Mouse (Mus musculus) left cerebral cortex, adult 2 months (tissue): ENCODE measurements around the gene Mapkapk2. TPM values are rescaled to one million over a fixed set of nuclear protein-coding genes. Genes with fewer than 3 reads are reported as not detected.

Source experiments
- DNase-seq, 2 experiments: peaks; one replicate each; pipeline ENCODE4 v3.0.0; 2021 to 2022; ENCODE audit warnings: low spot score in 2 of 2, mixed read lengths in 1 of 2; ENCODE audit errors: extremely low spot score in 1 of 2
- H3K27ac ChIP-seq: fragments of 200-600 bp; 2 replicates; pipeline ENCODE4 v1.8.1; 2022
- H3K4me3 ChIP-seq: fragments of 200-600 bp; 2 replicates; pipeline ENCODE4 v1.8.1; 2022
- CTCF ChIP-seq: fragments of 200-600 bp; IDR thresholded peaks from 2 replicates; pipeline ENCODE4 v1.8.1; 2022; ENCODE audit warnings: antibody characterized with exemption, mild to moderate bottlenecking, moderate library complexity
- intact Hi-C: fragments of 180-260 bp; cut with DNase I; formaldehyde crosslinking; loops from one replicate; pipeline ENCODE4 v1.15.1; 2025
- total RNA-seq, 2 experiments: library from RNA; stranded (reverse); gene quantifications; 2 replicates each; pipeline ENCODE4 v1.2.3; 2021

Mapkapk2 gene
- total RNA-seq, 2 experiments from 2014 or later: 31.0 to 32.8 TPM

DNA sequence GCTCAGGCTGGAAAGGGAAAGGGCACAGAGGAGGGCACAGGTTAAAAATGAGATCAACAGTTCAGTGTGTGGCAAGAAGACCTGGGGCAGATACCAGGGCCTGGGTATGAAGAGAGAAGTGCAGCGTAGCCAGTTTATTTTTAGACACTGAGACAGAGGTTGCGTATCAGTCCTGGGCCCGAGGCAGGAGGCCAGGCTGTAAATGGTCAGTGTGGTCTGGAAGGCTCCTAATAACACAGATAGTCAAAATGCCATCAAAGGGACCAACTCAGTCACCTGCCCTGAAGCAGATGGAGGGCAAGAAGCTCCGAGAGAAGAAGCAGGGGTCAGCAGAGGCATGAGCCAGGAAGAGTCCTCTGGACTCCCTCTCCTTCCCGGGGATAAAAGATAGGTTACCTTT, 7.4 kb downstream of the Mapkapk2 start:
- DNase-seq: no peak
- Histone ChIP-seq H3K4me3 (no peak overlapping the region), H3K27ac (no peak overlapping the region)
- TF ChIP-seq CTCF: no peak
- intact Hi-C loops: no loop called here

DNA sequence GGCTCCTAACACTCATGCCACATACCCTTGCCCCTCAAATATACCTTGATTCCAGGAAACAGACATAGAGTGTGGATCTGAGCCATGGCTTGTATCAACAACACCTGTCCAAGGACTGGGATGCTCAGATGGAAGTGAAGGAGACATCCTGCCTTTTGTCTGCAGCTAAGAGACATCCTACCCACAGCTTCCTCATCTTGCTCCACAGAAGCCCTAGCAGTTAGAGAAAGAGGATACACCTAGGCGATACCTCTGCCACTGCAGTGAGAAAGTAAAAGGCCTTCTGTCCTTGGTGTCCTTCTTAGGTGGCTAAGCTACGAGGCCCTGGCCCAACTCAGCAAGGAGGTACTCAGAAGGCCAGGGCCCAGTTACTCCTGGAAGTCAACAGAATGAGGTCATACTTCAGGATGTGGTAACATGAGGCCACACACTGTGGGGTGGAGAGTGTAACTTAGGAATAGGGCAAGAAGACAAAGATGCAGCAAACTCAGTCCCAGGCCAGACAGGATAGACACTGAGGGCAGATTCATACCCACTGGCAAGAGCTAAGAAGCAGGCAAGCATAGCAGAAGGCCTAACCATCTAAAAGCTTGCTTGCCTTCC, 8.0 kb downstream of the Mapkapk2 start:
- intact Hi-C loops: no loop called here
- DNase-seq: no peak
- no peak for TF ChIP-seq CTCF
- H3K4me3 ChIP-seq: no peak overlapping the region
- H3K27ac ChIP-seq: no peak overlapping the region

DNA sequence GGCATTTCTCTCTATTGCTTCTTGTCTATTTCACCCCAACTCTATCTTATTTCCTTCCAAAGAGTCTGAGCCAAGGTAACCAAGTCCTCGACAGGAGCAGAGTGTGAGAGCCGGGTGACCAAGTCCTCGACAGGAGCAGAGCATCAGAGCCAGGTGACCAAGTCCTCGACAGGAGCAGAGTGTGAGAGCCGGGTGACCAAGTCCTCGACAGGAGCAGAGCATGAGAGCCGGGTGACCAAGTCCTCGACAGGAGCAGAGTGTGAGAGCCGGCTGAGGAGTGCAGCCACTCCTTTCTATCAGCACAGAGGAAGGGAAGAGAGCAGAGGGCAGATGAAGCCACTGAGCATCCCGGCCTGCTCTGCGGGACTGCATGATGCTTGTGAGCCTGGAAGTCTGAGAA, 9.1 kb downstream of the Mapkapk2 start:
- intact Hi-C loops: no loop called here
- DNase-seq: no peak
- TF ChIP-seq CTCF: no peak
- Histone ChIP-seq H3K4me3 (no peak overlapping the region), H3K27ac (no peak overlapping the region)

DNA sequence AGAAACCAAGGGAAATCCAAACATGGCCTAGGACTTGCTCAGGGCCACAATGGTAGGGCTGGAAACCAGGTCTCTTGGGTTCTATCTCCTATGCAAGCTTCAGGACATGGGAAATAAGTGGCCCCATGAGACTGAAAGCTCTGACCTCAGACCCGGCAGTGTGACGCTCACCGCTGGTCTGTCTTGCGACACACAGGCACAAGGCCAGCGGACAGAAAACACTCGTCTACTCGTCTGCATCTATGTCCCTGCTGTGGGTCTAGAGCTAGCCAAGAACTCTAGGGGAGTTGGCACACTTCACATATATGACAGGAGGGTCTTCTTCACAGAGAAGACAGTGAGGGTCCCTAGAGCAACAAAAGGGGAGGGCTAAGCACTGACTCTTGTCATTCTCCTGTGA, 10.7 kb downstream of the Mapkapk2 start:
- DNase-seq: no peak
- Histone ChIP-seq H3K27ac (no peak overlapping the region), H3K4me3 (no peak overlapping the region)
- no peak for TF ChIP-seq CTCF
- intact Hi-C loops: no loop called here

DNA sequence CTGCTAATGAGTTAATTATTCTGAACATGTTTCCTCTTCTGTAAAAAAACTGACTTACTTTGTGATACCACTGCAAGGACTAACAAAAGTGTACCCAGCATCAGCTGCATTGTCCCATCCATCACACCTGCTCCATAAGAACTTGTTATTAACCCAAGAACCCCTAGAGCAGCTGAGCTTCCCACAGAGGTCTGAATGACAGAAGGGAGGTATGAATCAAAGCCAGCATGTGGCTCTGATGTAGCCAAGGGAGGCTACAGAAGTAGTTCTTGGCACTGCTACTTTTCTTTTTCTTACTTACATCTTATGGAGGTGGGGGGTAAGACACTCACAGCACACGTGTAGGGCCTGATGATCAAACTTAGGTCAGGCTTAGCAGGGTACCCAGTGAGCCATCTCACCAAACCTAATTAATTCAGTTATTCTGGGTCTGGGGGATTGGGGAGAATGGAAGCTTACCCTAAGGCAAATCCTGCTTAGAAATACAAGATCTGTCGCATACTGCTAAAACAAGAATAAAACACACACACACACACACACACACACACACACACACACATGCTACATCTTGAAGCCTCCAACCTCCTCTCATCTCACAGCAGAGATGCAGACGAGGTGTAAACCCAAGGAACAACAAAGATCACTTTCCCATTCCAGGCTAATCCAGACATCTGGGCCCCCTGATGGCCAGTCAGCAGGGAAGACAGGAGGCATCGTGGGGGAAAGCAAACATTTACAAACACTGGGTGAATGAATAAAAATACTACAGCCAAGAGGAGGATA, 11.5 kb downstream of the Mapkapk2 start:
- intact Hi-C loops: no loop called here
- no peak for TF ChIP-seq CTCF
- DNase-seq: no peak
- Histone ChIP-seq H3K4me3 (no peak overlapping the region), H3K27ac (no peak overlapping the region)

DNA sequence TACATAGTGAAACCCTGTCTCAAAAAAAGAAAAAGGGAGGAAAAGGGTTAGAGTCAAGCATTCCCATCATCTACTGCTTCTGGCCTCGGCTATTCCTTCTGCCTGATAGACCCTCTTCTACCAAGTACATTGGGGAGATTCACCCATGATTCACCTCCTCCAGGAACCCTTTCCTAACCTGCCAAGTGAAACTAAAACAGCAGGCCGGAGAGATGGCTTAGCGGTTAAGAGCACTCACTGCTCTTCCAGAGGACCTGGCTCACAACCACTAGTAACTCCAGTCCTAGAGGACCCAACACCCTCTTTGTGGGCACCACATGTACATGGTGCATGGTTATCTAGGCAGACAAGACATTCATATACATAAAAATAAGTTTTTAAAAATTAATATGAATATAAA, 12.4 kb downstream of the Mapkapk2 start:
- Histone ChIP-seq H3K27ac (no peak overlapping the region), H3K4me3 (no peak overlapping the region)
- TF ChIP-seq CTCF: no peak
- intact Hi-C loops: no loop called here
- DNase-seq: no peak

DNA sequence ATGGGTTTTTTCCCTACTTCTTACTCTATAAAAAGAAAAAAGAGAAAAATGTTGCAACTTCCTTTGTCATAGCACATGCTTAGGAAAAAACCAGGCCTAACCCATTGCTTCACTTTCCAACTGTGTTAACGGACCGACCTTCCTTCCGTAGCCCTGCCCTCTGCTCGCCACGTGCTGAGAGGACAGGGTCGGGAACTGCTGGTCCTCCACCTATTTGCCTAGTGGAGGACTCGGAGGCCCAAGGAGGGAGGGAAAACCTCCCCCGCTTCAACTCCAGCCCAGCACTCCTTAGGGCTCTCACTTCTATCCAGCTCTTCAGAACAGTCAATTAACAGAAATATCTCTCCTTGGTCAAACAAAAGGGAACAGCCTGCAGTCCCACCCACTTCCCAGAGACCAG, 13.3 kb downstream of the Mapkapk2 start:
- no peak for DNase-seq
- intact Hi-C loops: no loop called here
- Histone ChIP-seq H3K4me3 (no peak overlapping the region), H3K27ac (no peak overlapping the region)
- TF ChIP-seq CTCF: no peak

DNA sequence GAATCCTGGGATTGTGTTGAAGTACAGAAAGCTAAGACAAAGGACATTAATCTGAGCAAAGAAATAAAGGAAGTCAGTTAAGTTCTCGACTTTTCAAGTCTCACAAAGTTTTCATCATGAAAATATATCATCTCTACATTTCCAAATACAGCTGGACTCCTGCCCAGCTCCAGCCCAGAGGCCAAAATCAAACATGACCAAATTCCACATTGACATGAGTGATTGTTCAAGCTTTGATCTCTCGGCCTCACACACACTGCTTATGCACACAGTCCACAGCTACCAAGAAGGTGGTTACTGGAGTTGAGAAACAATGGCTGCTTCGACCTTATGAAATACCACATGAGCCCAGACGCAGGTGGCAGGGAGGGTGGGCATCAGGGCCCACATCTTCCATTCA, 14.0 kb downstream of the Mapkapk2 start:
- no peak for DNase-seq
- TF ChIP-seq CTCF: no peak
- intact Hi-C loops: no loop called here
- Histone ChIP-seq H3K4me3 (no peak overlapping the region), H3K27ac (no peak overlapping the region)

DNA sequence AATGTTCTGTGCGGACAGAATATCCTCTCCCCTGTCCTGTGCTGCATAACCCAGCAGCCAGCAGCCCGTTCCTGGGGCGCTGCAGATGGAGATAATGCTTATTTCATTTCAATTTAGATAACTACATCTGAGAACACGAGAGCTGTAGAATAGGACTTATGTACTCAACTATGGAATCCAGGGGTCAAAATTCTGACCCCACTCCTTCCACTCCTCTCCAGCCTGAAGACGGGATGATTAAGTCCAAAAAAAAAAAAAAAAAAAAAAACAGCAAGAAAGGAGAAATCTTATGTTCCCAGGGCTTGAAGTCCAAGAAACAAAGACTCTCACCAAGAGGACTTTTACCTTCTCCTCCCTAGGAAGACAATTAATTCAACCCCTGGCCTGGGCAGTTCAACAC, 14.5 kb downstream of the Mapkapk2 start:
- no peak for TF ChIP-seq CTCF
- no peak overlapping the region for H3K27ac ChIP-seq
- H3K4me3 ChIP-seq: no peak overlapping the region
- intact Hi-C loops: no loop called here
- DNase-seq: no peak

DNA sequence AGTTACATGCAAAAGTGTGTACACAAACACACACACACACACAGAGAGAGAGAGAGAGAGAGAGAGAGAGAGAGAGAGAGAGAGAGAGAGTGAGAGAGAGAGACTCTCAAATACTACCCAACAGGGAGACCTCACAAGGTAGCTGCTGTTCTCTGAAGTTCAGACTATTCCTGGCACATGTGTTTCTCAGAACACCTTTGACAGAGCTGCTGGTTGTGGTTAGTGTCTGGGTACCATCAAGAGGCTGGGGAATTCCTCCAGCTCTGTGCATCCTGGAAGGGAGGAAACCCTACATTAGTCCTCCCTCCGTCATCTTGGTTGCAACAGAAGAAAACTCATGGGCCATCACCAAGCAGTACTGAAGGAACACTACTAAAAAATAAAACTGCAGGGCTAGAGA, 16.9 kb downstream of the Mapkapk2 start:
- DNase-seq: no peak
- no peak overlapping the region for H3K27ac ChIP-seq
- intact Hi-C loops: no loop called here

DNA sequence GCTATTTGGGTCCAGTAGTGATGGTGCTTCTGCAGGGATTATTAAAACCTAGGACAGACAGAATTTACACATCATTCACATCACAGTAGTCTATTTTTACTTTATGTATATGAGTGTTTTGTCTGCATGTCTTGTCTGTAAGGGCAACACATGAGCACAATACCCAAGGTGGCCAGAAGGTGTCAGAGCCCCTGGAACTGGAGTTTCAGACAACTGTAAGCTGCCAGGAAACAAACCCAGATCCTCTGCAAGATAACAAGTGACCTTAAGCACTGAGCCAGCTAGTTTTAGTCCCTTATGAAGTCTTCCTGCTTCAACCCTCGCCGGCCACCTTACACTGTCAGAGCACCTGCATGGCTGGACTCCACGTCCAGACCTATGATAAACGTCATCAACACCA, 17.9 kb downstream of the Mapkapk2 start:
- no peak overlapping the region for H3K4me3 ChIP-seq
- peak; percentile 27 for TF ChIP-seq CTCF
- intact Hi-C loops: loop anchor here (2.0 kb wide), 1 partner anchor 17 kb away; the partner anchor contains the start of gene Mapkapk2
- H3K27ac ChIP-seq: no peak overlapping the region
- no peak for DNase-seq

More for the DNA sequence above, 16.9 kb downstream of the Mapkapk2 start:
- H3K4me3 ChIP-seq: no peak overlapping the region
- TF ChIP-seq CTCF: no peak

DNA sequence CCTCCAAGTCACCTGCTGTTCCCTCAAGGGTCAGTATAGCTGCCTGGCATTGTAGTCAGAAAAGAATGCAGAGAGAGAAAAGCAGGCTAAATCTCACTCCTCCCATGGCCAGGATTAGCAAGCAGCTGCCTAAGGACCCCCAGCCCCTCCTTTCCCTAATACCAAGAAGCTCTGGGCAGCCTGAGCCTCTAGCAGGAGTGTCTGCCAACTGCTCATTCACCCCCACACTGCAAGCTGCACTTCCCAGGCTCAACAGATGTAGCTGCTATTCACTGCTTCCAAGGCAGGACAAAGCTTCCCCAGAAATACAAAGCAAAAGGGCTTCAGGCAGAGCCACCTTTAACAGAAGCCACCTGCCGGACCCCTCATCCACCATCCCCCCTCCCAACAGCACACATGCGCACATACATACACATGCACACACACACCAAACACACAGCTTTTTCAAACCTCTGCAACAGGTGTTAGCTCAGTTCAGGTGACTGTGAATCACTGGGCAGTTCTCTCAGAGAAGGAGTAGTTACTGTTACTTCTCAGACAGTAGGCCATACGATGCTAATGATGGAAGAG, 18.8 kb downstream of the Mapkapk2 start:
- H3K27ac ChIP-seq: peak overlapping the region; percentile 49
- peak; percentile 3; the same call in 1 of the 2 replicates for TF ChIP-seq CTCF

More for the DNA sequence above, 18.8 kb downstream of the Mapkapk2 start:
- DNase-seq: peak; percentile 43 to 50
- no peak overlapping the region for H3K4me3 ChIP-seq
- intact Hi-C loops: loop anchor here (2.0 kb wide), 1 partner anchor 18 kb away; the partner anchor contains the start of gene Mapkapk2
